Mouse (Mus musculus) kidney, embryonic 16.5 days (tissue): ENCODE results near the gene Psmb7. TPM values are rescaled to one million over a fixed set of nuclear protein-coding genes. Genes with fewer than 3 reads are reported as not detected.
A peak's percentile ranks its signal among the peaks of the same experiment; 100 is the strongest.

Experiments
- ATAC-seq: fragments of 200-750 bp; cut with Nextera tagmentation; 2 replicates; pipeline ENCODE4 v1.8.0; 2017; ENCODE audit warnings: moderate TSS enrichment; ENCODE audit not compliant: low FRiP score, low TSS enrichment
- H3K27ac ChIP-seq: fragments of 300-500 bp; sonication (generic); 2 replicates; pipeline ENCODE4 v1.5.1; 2014; ENCODE audit warnings: low read length
- H3K27me3 ChIP-seq: fragments of 300-500 bp; sonication (generic); 2 replicates; pipeline ENCODE4 v1.6.1; 2014; ENCODE audit warnings: low read length, control low read depth, mixed read lengths; ENCODE audit not compliant: insufficient read depth
- H3K36me3 ChIP-seq: fragments of 300-500 bp; sonication (generic); 2 replicates; pipeline ENCODE4 v1.6.1; 2014; ENCODE audit warnings: low read length, control low read depth, mixed read lengths; ENCODE audit not compliant: insufficient read depth
- H3K4me1 ChIP-seq: fragments of 300-500 bp; sonication (generic); 2 replicates; pipeline ENCODE4 v1.6.1; 2014; ENCODE audit warnings: low read length, control low read depth, mixed read lengths; ENCODE audit not compliant: insufficient read depth
- H3K4me2 ChIP-seq: fragments of 300-500 bp; sonication (generic); replicated peaks from 2 replicates; pipeline ENCODE4 v1.6.1; 2014; ENCODE audit warnings: low read depth, low read length
- H3K4me3 ChIP-seq: fragments of 300-500 bp; sonication (generic); 2 replicates; pipeline ENCODE4 v1.5.1; 2014; ENCODE audit warnings: mild to moderate bottlenecking, low read length
- H3K9ac ChIP-seq: fragments of 300-500 bp; sonication (generic); replicated peaks from 2 replicates; pipeline ENCODE4 v1.6.1; 2014; ENCODE audit warnings: low read length
- H3K9me3 ChIP-seq: fragments of 300-500 bp; sonication (generic); 2 replicates; pipeline ENCODE4 v1.6.1; 2016; ENCODE audit warnings: low read length, control low read depth
- WGBS: fragments of 180-500 bp; shearing (Covaris S2); extraction: QIAGEN DNeasy Blood & Tissue Kit; methylation state at CpG from one replicate; pipeline ENCODE4 v1.1.7; 2014; 5-methylcytosine and 5-hydroxymethylcytosine counted together
- polyA plus RNA-seq: library from polyadenylated mRNA; unstranded; fragments of >200 nt; fragmentation: Nextera tagmentation; extraction: Ambion mirVana; gene quantifications from 2 replicates; pipeline ENCODE4 v1.2.1, GENCODE M21; 2015

Psmb7 gene
- polyA plus RNA-seq, 1 experiment from 2014 or later = 269 TPM

GRCm38 (mm10) chr2:38552004-38552443, 91.9 kb downstream of the Psmb7 start:
- 74% methylated on average over 15 of the region's 15 CpGs for WGBS
- no peaks in the 10 kb centered on the region for H3K27me3 ChIP-seq
- H3K27ac ChIP-seq = no peak overlapping the region
- H3K9ac ChIP-seq = no peak overlapping the region
- H3K4me2 ChIP-seq = no peak overlapping the region
- H3K4me3 ChIP-seq = no peak overlapping the region
- peaks cover 7% of the 10 kb centered on the region; the same call in 1 of the 2 replicates for H3K36me3 ChIP-seq
- no peaks in the 10 kb centered on the region for H3K9me3 ChIP-seq
- no peak for ATAC-seq
- peaks cover 8% of the 10 kb centered on the region for H3K4me1 ChIP-seq

GRCm38 (mm10) chr2:38547793-38548517, 95.9 kb downstream of the Psmb7 start:
- no peak overlapping the region for H3K4me3 ChIP-seq
- peaks cover 7% of the 10 kb centered on the region; the same call in 1 of the 2 replicates for H3K36me3 ChIP-seq
- H3K4me2 ChIP-seq = no peak overlapping the region
- no peaks in the 10 kb centered on the region for H3K9me3 ChIP-seq
- H3K9ac ChIP-seq = no peak overlapping the region
- ATAC-seq = no peak
- H3K27me3 ChIP-seq = no peaks in the 10 kb centered on the region
- peaks cover 22% of the 10 kb centered on the region for H3K4me1 ChIP-seq
- 73% methylated on average over 11 of the region's 11 CpGs for WGBS
- no peak overlapping the region for H3K27ac ChIP-seq

GRCm38 (mm10) chr2:38546748-38547147, 97.1 kb downstream of the Psmb7 start:
- peaks cover 28% of the 10 kb centered on the region for H3K4me1 ChIP-seq
- H3K36me3 ChIP-seq = 0 out of 2 replicates have a peak, but pooled peaks cover 3% of the 10 kb centered on the region
- ATAC-seq = no peak
- no peak overlapping the region for H3K4me2 ChIP-seq
- H3K9me3 ChIP-seq = no peaks in the 10 kb centered on the region
- no peaks in the 10 kb centered on the region for H3K27me3 ChIP-seq
- H3K27ac ChIP-seq = peak overlapping the region; percentile 59; the same call in 1 of the 2 replicates
- H3K4me3 ChIP-seq = no peak overlapping the region
- 72% methylated on average over 5 of the region's 5 CpGs for WGBS
- H3K9ac ChIP-seq = no peak overlapping the region

GRCm38 (mm10) chr2:38546222-38546621, 97.7 kb downstream of the Psmb7 start:
- Histone ChIP-seq H3K9me3 (no peaks in the 10 kb centered on the region), H3K4me1 (peaks cover 28% of the 10 kb centered on the region), H3K4me3 (no peak overlapping the region), H3K27me3 (no peaks in the 10 kb centered on the region), H3K36me3 (0 out of 2 replicates have a peak, but pooled peaks cover 3% of the 10 kb centered on the region), H3K4me2 (no peak overlapping the region), H3K9ac (no peak overlapping the region), H3K27ac (peak overlapping the region; percentile 59; the same call in 1 of the 2 replicates)
- 14% methylated on average over 6 of the region's 6 CpGs for WGBS
- peak; percentile 73; the same call in 1 of the 2 replicates for ATAC-seq

- Histone ChIP-seq H3K4me2 (no peak overlapping the region), H3K4me3 (no peak overlapping the region), H3K27ac (peak overlapping the region; percentile 47; the same call in 1 of the 2 replicates), H3K27me3 (no peaks in the 10 kb centered on the region), H3K36me3 (0 out of 2 replicates have a peak, but pooled peaks cover 3% of the 10 kb centered on the region), H3K4me1 (peaks cover 28% of the 10 kb centered on the region), H3K9me3 (no peaks in the 10 kb centered on the region), H3K9ac (no peak overlapping the region)
- no peak for ATAC-seq
Observed at GRCm38 (mm10) chr2:38545706-38546105, 98.2 kb downstream of the Psmb7 start.

GRCm38 (mm10) chr2:38544982-38545381, 98.9 kb downstream of the Psmb7 start:
- no peak overlapping the region for H3K9ac ChIP-seq
- WGBS = 68% methylated on average over 6 of the region's 6 CpGs
- H3K4me1 ChIP-seq = peaks cover 28% of the 10 kb centered on the region
- no peak overlapping the region for H3K4me3 ChIP-seq
- no peak overlapping the region for H3K27ac ChIP-seq
- no peaks in the 10 kb centered on the region for H3K9me3 ChIP-seq
- H3K36me3 ChIP-seq = 0 out of 2 replicates have a peak, but pooled peaks cover 3% of the 10 kb centered on the region
- no peak for ATAC-seq
- H3K27me3 ChIP-seq = no peaks in the 10 kb centered on the region
- H3K4me2 ChIP-seq = no peak overlapping the region

GRCm38 (mm10) chr2:38544341-38544740, 99.5 kb downstream of the Psmb7 start:
- H3K9me3 ChIP-seq = no peaks in the 10 kb centered on the region
- peaks cover 28% of the 10 kb centered on the region for H3K4me1 ChIP-seq
- no peak overlapping the region for H3K4me3 ChIP-seq
- H3K9ac ChIP-seq = no peak overlapping the region
- H3K36me3 ChIP-seq = no peaks in the 10 kb centered on the region
- no peak for ATAC-seq
- no peak overlapping the region for H3K27ac ChIP-seq
- no peaks in the 10 kb centered on the region for H3K27me3 ChIP-seq
- H3K4me2 ChIP-seq = no peak overlapping the region

- Histone ChIP-seq H3K27ac (no peak overlapping the region), H3K27me3 (no peaks in the 10 kb centered on the region), H3K36me3 (no peaks in the 10 kb centered on the region), H3K9ac (no peak overlapping the region), H3K4me1 (peaks cover 28% of the 10 kb centered on the region), H3K4me3 (no peak overlapping the region), H3K9me3 (no peaks in the 10 kb centered on the region), H3K4me2 (no peak overlapping the region)
- ATAC-seq = no peak
- WGBS = 84% methylated on average over 2 of the region's 2 CpGs
Observed at GRCm38 (mm10) chr2:38543158-38543557, 100.7 kb downstream of the Psmb7 start.

GRCm38 (mm10) chr2:38542366-38542765, 101.5 kb downstream of the Psmb7 start:
- H3K27ac ChIP-seq = no peak overlapping the region
- no peaks in the 10 kb centered on the region for H3K36me3 ChIP-seq
- H3K4me2 ChIP-seq = no peak overlapping the region
- ATAC-seq = no peak
- no peaks in the 10 kb centered on the region for H3K9me3 ChIP-seq
- H3K27me3 ChIP-seq = no peaks in the 10 kb centered on the region
- H3K4me1 ChIP-seq = peaks cover 31% of the 10 kb centered on the region
- no peak overlapping the region for H3K9ac ChIP-seq
- 47% methylated on average over 1 of the region's 1 CpGs for WGBS
- no peak overlapping the region for H3K4me3 ChIP-seq

- peaks cover 31% of the 10 kb centered on the region for H3K4me1 ChIP-seq
- no peak overlapping the region for H3K4me2 ChIP-seq
- no peak overlapping the region for H3K27ac ChIP-seq
- 79% methylated on average over 1 of the region's 1 CpGs for WGBS
- H3K36me3 ChIP-seq = no peaks in the 10 kb centered on the region
- H3K27me3 ChIP-seq = no peaks in the 10 kb centered on the region
- no peak for ATAC-seq
- H3K9me3 ChIP-seq = no peaks in the 10 kb centered on the region
- no peak overlapping the region for H3K4me3 ChIP-seq
- no peak overlapping the region for H3K9ac ChIP-seq
Observed at GRCm38 (mm10) chr2:38541570-38541969, 102.3 kb downstream of the Psmb7 start.
